Mouse (Mus musculus) testis, adult 2 months (tissue): ENCODE results near the gene Sectm1b.

Source experiments
- CTCF ChIP-seq: fragments of 200-500 bp; IDR thresholded peaks from 2 replicates; pipeline ENCODE4 v1.5.1; 2012; ENCODE audit warnings: low read depth, mild to moderate bottlenecking, inconsistent platforms, low read length, moderate library complexity; ENCODE audit not compliant: control insufficient read depth, insufficient read depth, insufficient replicate concordance
- POLR2A ChIP-seq: fragments of 200-500 bp; IDR thresholded peaks from 2 replicates; pipeline ENCODE4 v1.6.1; 2012; ENCODE audit warnings: low read depth, mild to moderate bottlenecking, inconsistent platforms, low read length, moderate library complexity; ENCODE audit not compliant: control insufficient read depth

GRCm38 (mm10) chr11:121058956-121059355 lies 4.4 kb downstream of the Sectm1b start:
- TF ChIP-seq POLR2A (no peak), CTCF (no peak)
